Mouse (Mus musculus): Measurements from ENCODE around the gene Rnf220.
"Not testable (repeated sequence)": the region's sequence is repeated elsewhere in the genome, so short reads cannot be mapped to it uniquely, and the experiment has no call there.

Gene Rnf220

DNA sequence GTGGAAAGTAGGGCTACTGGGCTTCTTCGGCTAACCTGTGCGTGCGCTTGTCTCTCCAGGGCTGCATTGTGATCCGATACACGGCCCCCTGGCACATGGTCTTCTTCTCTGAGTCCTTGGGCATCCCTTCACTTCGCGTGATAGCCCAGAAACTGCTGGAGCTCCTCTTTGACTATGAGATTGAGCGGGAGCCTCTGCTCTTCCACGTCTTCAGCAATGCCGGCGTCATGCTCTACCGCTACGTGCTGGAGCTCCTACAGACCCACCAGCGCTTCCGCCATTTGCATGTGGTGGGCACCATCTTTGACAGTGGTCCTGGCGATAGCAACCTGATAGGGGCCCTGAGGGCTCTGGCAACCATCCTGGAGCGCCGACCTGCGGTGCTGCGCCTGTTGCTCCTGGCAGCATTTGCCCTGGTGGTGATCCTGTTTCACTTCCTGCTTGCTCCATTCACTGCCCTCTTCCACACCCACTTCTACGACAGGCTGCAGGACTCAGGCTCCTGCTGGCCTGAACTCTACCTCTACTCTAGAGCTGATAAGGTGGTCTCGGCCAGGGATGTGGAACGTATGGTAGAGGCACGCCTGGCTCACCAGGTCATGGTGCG lies 228.9 kb downstream of the Rnf220 start:
- no peak for DNase-seq (ENCODE audit: low read depth)

DNA sequence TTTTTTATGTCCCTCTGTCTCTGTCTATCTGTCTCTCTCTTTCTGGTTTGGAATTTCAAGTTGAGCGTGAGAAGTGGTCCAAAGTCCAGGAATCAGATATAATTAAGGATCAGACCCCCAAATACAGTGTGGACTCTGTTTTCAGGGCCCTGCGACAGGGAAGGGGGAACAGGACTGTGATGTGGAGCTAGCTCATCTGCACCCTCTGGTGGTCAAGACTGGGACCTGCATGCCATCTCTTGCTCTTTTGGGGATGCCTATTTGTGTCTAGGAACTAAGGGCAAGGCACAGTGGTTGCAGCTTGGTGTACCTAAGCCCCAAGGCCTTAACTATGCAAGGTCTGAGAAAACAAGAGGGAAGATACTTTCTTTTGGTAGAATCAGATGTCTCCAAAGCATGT lies 229.6 kb downstream of the Rnf220 start:
- DNase-seq (ENCODE audit: low read depth): peak; percentile 88

DNA sequence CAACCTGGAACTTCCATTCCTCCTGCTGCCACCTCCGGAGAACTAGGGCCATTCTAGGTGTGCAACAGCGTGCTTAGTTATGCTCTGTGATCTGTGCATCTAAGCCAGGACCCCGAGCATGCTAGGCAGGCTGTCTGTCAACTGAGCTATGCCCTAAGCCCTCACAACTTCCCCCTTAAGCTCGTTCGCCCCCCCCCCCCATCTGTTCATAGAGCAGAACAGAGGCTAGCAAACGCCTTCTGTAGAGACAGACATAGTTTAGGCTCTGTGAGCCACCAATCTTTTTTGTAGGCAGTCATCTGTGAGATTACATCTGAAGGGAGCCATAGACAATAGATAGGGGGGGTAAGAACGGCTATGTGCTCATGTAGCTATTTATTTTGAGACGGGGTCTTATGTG lies 233.9 kb downstream of the Rnf220 start:
- DNase-seq (ENCODE audit: low read depth): no peak

DNA sequence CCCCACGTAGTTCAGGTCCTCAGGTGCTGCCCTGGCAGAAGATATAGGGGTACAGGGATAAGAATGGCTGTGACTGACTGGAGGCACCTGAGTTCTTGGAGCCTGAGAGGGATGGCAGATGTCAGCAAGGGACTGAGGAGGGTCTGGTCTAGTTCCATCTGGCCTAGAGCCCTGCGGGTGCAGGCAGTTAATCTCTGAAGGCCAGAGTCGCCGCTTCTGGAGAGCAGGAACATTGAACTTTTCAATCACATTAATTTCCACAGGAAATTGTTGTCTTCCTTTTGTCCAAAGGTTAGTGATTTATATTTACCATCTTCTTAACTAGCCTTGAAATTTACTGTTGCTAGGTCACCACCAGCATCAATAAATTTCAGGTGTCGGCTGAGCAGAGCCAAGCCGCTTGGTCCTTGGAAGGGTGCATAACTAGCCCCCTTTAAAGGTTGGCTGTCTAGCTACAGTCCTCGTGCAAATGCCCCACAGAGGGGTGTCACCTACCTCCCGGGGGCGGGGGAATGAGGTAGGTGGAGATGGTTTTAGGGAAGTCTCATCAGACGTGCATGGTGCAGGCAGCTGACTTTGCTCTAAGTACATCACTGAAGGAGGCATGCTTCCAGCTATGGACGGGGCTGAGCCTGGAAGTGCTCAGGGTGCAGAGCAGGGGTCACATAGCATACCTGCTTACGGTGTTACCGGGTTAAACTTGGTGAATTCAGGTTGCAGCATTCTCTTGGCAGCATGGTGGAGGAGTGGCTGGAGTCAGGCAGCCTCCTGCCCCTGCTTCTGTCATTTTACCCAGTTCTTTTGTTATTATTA lies 234.5 kb downstream of the Rnf220 start:
- no peak for DNase-seq (ENCODE audit: low read depth)

DNA sequence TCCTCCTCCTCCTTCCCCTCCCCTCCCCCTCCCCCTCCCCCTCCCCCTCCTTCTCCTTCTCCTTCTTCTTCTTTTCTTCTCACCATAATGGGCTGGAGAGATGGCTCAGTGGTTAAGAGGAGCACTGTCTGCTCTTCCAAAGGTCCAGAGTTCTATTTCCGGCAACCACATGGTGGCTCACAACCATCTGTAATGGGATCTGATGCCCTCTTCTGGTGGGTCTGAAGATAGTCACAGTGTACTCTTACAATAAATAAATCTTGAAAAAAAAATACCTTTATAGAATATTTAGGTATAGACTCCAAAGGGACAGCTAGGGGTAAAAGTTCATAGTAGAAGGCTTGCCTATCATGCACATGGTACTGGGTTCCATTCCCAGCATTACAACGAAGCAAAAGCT lies 235.6 kb downstream of the Rnf220 start:
- no peak for DNase-seq (ENCODE audit: low read depth)

DNA sequence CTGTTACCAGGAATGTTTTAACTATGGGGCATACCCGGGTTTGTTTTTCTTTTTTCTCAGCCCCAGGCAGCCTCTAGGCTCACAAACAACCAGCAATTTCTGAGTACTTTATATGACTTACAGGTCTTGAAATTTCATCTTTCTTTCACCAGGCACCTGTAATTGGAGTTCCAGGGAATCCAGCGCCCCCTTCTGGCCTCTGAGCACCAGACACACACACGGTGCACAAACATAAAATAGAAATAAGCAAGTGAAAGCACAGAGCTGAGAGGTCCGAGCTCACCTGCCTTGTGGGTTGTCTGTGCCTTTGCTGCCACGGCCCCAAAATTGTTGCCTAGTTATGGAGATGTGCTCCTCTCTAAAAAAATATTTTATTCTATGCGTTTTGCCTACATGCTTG lies 236.9 kb downstream of the Rnf220 start:
- not testable (repeated sequence) for DNase-seq (ENCODE audit: low read depth)

DNA sequence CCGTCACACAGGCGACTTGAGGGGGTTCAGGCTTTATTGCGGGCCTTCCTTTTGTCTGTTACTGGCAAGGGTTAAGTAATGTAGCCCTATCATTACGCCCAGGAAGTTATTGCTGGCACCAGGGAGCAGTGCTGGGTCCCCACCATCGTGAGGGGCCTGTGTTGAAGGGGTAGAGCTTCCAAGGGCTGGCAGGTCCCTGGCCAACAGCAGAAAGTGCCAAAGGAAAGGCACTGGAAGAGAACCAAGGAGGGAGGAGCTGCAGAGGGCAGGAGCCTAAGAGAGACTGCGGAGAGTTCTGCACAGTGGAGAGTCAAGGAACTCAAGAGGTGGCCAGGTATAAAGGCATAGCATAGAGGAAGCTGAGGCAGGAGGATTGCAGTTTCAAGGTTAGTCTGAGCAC lies 242.2 kb downstream of the Rnf220 start:
- DNase-seq (ENCODE audit: low read depth): no peak

DNA sequence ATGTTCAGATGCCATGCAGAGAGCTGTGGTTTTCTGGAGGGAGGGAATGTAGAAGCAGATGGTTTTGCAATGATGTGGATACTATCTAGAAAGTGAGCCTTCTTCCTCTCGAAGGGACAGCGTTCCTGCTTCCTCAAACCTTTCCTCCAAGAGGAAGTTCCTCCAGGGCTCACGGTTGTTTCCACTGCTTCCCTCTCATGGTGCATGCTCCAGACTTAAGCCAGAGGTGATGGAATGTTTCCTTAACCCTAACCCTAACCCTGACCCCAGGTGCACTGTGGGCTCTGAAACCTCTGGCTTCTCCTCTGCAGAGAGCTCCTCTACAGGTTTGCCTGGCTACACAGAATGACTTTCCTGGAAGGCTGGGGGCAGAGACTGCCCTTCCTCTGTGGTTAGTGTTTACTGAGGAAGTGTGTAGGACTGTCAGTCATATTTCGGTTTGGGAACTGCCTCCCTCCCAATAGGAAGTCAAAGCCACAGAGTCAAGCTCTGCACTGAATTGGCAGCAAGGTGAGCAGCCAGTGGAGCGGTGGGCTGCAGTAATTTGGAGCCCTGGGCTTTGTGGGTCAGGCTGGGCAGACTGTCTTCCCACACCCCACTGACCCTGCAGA lies 242.7 kb downstream of the Rnf220 start:
- DNase-seq (ENCODE audit: low read depth): peak; percentile 33

DNA sequence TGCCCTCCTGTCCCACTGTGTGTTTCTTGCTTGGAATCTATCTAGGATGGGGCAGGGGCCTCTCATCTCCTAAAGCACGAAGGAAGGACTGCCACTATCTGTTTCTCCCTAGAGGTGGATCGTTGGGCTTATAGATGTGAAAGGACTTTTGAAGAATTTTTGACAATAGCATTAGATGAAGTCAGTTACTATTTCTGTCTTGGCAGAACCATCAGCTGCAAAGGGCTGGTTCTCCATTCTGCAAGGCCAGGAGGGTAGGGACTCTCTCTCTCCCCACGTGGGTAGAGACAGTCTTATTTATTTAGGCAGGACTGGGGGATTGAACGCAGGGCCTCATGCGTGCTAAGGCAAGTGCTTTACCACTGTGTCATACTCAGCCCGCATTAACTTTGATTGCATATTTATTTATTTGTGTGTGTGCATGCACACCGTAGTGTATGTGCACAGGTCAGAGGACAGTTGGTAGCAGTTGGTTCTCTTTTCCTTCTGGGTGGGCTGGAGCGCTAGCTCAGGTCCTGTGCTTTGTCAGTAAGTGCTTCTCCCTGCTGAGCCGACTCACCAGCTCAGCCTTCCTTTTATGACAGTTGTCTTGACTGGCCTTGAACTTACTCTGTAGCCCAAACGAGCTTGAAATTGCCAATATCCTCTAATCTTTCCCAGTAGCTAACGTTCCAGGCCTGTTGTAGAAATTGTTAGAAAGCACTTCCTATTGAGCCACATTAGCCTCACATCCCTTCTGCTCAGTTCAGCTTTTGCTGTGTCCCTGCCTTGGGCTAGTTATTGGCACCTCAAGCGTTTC lies 243.4 kb downstream of the Rnf220 start:
- peak; percentile 37 for DNase-seq (ENCODE audit: low read depth)

DNA sequence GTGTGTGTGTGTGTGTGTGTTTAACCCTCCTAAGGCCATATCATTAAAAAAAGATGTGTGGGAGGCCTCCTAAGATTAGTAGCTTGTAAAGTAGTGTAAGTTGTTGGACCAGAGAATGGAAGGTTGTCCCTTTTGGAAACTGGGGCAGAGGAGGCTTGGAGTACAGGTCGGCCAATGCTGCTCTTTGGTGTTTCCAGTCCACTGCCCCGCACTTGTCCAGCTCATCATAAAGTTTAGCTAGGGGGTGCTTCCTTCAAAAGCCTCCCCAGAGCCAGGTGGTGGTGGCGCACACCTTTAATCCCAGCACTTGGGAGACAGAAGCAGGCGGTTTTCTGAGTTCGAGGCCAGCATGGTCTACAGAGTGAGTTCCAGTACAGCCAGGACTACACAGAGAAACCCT lies 244.1 kb downstream of the Rnf220 start:
- DNase-seq (ENCODE audit: low read depth): no peak

DNA sequence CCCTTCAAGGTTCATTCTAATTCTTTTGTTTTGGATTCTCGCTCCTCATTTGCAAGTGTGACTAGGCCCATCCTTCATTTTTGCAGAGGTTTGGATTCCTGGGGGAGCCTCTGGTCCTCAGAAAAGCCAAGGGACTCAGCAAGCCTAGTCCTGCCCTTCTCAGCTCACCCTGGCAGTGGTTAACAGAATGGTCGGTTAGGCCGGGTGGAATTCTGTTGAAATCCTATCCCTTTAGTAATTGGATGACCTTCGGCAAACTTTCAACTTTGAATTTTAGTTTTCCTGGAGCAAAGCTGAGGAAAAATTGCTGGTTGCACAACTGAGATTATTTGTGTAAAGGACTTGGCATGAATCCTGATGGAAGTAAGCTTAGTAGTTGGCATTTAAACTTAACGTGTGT lies 244.5 kb downstream of the Rnf220 start:
- peak; percentile 89 for DNase-seq (ENCODE audit: low read depth)

DNA sequence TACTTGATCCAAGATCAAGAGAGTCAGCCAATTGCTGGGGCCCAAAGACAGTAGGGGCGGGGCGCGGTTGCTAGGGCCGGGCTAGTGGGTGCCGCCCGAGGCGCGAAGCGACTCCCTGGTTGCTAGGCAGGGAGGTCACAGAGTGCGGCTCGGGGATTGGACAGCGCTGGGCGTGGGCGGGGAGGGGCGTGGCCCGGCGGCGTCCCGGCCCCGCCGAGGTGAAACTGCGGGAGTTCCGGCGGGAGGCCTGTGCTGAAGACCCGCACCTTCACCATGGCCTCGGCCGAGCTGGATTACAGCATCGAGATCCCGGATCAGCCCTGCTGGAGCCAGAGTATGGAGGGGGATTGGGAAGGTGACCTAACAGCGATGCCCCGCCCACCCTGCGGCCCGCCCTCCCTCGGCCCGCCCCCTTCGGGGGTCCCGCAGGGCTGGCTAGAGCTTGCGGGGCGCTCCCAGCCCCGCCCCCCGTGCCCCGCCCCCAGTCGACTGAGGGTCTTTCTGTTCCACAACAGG lies 245.0 kb downstream of the Rnf220 start, which contains the start of the genes Tmem53 and Armh1:
Gene Tmem53, plus strand, starts transcription at position 151 of the 516 bp plus-strand sequence.
Gene Armh1, minus strand, starts transcription at position 325 of the 516 bp plus-strand sequence.
- DNase-seq (ENCODE audit: low read depth): peak; percentile 97

DNA sequence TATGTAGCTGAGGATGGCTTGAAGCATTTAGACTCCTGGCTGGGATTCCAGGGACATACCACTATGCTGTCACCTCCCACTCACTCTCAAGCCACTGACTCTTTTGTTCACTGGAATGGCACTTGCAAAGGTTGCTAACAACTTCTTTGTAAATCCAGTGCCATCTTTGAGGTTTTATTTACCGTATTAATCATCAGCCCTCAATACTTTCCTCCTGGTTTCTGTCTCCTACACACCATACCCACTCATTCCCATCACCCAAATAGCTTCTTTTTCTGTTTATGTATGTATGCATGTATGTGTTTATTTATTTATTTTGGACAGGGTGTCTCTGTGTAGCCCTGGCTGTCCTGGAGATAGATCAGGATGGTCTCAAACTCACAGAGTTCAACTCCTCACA lies 245.9 kb downstream of the Rnf220 start:
- DNase-seq (ENCODE audit: low read depth): no peak

DNA sequence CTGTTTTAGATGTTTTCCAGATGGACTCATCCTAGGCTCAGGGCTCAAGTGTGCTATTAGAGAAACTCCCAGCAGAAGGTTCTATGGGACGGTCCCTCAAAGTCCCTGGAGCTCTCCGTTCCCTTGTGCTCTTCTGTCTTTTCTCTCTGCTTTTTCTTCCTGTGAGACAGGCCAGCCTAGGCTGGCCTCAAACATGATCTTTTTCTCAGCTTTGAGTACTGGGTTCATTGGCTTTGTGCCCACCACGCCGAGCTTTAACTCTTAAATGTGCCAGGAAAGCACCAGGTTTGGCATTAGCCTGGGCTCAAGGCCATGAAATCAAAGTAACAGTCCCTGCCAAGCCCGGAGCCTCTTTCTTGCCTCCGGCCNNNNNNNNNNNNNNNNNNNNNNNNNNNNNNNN lies 256.0 kb downstream of the Rnf220 start:
- DNase-seq (ENCODE audit: low read depth): no peak

DNA sequence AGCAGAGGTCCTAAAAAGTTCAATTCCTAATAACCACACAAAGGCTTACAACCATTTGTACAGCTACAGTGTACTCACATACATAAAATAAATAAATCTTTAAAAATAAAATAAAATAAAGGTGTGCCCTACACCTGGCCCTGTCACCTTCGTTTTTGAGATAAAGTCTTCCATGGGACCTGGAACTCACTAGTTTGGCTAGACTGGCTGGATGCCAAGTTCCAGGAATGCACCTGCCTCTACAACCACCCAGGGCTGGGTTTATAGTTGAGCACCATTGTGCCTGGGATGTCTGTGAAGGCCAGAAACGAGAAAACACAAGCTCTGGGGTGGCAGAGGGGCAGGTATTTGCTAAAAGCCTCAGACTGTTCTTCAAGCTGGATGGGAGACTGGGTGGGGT lies 257.7 kb downstream of the Rnf220 start:
- no peak for DNase-seq (ENCODE audit: low read depth)

DNA sequence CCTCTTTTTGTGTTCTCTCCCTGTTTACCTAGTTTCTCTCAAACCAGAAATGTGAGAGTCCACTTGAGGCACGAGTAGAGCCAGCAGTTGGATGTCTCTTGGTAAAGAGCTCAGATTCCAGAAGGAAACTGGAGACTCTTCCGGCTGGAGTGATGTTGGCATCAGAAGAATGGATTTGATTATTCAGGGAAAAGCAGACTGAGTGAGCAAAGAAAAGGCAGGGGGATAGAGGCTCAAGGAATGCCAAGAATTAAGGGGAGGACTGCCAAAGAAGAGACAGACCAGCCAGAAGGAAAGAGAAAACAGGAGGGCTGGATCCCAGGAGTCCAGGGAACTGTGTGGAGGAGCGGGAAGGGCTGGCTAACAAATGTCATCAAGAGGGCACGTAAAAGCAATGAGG lies 261.0 kb downstream of the Rnf220 start:
- DNase-seq (ENCODE audit: low read depth): peak; percentile 57

DNA sequence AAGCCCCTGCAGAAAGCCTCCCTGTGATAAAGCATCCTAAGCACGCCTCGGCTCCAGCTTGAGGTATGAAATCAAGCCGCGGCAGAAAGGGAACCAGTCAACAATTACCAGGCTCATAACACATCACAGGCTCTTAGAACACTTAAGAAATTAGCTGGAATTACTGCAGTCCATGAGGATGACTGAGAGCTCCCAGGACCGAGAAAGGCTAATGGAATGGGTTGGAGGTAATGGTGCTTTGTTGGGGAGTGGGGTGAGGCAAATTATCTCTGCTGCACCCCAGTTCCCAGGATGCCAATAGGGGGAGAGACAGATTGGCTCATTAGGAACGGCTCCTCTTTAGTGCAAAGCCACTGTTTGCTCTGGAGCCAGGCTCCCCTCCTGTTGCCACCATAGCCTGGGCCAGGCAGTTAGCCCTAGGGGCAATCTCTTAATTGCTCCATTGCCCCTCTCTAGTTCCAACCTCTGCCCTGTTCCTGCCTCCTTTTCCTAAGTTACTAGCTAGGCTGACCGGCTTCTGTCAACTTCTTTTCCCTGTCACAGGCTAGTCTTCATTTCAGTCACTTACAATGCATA lies 262.6 kb downstream of the Rnf220 start:
- no peak for DNase-seq (ENCODE audit: low read depth)

DNA sequence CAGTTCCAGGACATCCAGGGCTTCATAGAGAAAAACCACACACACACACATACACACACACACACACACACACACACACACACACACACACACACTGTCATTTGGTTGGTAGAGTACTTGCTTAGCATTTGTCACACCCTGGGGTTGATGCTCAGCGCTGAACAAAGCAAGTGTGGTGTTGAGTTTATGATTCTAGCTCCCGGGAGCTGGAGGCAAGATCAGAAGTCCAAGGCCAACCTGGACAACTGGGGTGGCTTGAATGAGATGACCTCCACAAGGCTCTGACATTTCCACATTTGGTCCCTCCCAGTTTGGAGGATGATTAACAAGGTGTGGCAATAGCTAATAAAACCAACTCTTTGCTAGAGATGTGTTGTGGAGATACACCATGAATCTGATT lies 265.6 kb downstream of the Rnf220 start:
- no peak for DNase-seq (ENCODE audit: low read depth)

DNA sequence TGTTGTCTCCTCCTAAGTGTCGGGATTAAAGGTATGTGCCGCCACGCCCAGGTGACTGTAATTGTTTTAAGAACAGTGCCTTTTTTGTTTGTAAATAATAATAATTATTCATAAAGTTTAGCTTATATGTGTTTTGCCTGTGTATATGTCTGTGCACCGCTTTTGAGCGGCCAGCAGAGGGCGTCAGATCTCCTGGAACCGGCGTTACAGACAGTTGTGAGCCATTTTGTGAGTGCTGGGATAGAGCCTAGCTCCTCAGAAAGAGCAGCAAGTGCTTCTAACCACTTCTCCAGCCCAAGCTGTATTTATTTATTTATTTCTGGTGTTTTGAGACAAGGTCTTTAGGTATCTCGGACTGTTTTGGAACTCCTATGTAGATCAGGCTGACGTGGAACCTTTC lies 266.5 kb downstream of the Rnf220 start:
- DNase-seq (ENCODE audit: low read depth): no peak

DNA sequence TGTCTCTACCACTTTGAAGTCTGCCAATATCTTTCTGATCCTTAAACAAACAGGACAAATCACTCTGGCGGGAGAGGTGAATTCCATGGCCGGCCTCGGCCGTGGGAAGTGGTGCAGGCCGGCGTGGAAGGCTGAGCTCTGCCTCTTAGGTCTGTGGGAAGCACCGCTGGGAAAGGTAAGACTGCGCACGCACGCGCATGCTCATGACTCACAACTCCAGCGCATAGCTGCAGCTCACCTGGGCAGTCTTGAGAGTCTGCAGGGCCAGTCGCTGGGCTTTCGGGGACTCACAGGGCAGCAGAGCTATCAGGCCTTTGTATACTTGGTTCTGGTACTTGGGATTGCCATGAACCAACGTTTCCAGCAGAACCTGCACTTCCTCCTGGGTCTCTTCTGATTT lies 267.3 kb downstream of the Rnf220 start:
- no peak for DNase-seq (ENCODE audit: low read depth)

DNA sequence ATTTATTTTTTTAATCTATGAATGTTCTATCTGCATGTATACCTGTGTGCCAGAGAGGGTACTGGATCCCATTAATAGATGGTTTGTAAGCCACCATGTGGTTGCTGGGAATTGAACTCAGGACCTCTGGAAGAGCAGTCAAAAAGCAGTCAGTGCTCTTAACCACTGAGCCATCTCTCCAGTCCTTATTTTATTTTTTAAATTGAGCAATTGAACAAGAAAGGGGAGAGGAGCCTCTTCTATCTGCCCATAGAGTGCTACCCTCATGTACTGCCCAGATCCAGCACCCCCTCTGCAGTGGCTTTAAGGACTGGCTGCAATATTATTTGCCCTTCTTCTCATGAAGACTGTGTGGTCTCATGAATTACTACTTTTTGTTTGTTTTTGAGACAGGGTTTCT lies 271.6 kb downstream of the Rnf220 start:
- DNase-seq (ENCODE audit: low read depth): no peak

DNA sequence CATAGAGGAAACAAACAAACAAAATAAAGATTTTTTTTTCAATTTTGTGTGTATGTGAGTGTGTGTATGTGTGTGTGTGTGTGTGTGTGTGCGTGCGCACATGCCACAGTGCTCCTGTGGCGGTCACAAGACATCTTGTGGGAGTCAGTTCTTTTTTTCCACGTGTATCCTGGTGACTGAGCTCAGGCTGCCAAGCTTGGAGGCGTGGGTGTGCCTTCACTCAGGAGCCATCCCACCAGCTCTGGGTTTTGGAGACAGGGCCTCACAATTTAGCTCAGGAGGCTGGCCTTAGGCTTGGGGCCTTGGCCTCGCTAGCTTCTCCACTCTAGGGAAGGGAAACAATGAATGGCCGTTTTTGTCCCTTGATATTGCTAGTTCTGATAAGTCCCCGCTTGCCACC lies 272.7 kb downstream of the Rnf220 start:
- DNase-seq (ENCODE audit: low read depth): no peak

Measured in NIH3T3 (cell line).